Mouse (Mus musculus): ENCODE measurements around the gene Dusp23. TPM values are rescaled to one million over a fixed set of nuclear protein-coding genes. Genes with fewer than 3 reads are reported as not detected.

Dusp23 gene
- polyA plus RNA-seq, 1 experiment from 2014 or later, result 12.7 TPM

GRCm38 (mm10) chr1:172651288-172651987 is 18.7 kb upstream of the Dusp23 start:
- Histone ChIP-seq H3K4me3 (replicated peaks; ENCODE audit: low read length) (no peak overlapping the region), H3K4me1 (replicated peaks; ENCODE audit: control insufficient read depth, insufficient read depth, low read length) (no peaks in the 10 kb centered on the region), H3K36me3 (replicated peaks; ENCODE audit: control insufficient read depth, insufficient read depth) (no peaks in the 10 kb centered on the region), H3K9ac (no peak overlapping the region), H3K27me3 (ENCODE audit: control insufficient read depth, insufficient read depth, low read length) (no peaks in the 10 kb centered on the region), H3K9me3 (ENCODE audit: control insufficient read depth, low read length) (no peaks in the 10 kb centered on the region), H3K4me2 (replicated peaks) (no peak overlapping the region), H3K27ac (no peak overlapping the region)
- 90% methylated on average over 10 of the region's 10 CpGs for WGBS
- no peak for ATAC-seq (ENCODE audit: low FRiP score)
- no peak for DNase-seq (ENCODE audit: low spot score)

DNA sequence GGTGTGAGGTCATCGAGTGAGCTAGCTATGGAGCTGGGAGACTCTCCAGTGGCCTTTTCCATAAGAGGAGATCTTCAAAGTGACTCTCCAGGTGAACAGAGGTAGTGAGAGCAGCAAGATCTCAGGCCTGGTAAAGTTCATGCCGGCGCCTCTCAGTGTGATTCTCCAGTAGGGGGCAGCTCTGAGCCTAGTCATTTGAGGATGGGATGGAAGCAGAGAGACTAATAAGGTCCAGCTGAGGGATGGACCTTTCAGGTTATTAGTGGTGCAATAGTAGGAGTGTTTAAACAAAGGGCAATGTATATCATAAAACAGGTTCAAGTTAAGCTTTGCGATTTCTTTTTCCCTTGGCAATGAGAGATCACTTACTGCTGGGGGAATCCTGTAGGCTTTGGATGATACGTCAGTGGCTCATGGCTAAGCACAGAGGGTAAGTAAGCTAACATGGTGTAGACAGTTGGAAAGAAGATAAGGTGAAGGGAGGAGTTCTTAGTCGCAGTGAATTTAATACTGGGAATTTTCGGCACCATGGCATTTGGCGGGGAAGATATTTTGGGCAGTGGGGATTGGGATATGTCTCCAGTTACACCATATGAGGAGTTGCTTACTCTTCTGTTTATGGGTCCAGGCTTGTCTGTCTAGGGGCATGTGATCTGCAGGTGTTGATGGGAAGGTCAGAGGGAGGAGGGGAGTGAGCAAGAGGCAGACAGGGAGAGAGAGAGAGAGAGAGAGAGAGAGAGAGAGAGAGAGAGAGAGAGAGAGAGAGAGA is 17.9 kb upstream of the Dusp23 start:
- no peak overlapping the region for H3K27ac ChIP-seq
- DNase-seq (ENCODE audit: low spot score) (no peak), ATAC-seq (ENCODE audit: low FRiP score) (no peak)
- no peak overlapping the region for H3K4me2 ChIP-seq (replicated peaks)
- no peak overlapping the region for H3K4me3 ChIP-seq (replicated peaks; ENCODE audit: low read length)
- WGBS, result 66% methylated on average over 8 of the region's 8 CpGs
- no peaks in the 10 kb centered on the region for H3K27me3 ChIP-seq (ENCODE audit: control insufficient read depth, insufficient read depth, low read length)
- no peak overlapping the region for H3K9ac ChIP-seq
- H3K4me1 ChIP-seq (replicated peaks; ENCODE audit: control insufficient read depth, insufficient read depth, low read length), result no peaks in the 10 kb centered on the region
- no peaks in the 10 kb centered on the region for H3K9me3 ChIP-seq (ENCODE audit: control insufficient read depth, low read length)
- no peaks in the 10 kb centered on the region for H3K36me3 ChIP-seq (replicated peaks; ENCODE audit: control insufficient read depth, insufficient read depth)

DNA sequence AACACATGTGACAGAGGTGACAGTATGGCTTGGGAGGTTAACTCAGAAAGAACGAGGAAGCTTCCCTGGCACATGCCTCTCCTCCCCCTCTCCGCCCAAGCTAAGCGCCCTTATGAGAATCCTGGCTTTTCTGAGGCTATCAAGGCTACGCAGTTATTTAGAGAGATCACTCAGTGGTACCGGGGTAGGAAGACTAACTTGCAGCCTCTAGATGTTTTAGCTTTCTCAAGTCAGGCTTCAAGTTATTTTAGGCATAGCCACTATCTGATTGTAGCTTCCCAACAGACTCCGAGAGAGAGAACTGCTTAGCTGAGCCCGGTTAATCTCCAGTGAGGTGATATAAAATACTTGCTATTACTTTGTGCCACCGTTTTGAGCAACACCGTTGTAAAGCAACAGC is 16.6 kb upstream of the Dusp23 start:
- no peak for ATAC-seq (ENCODE audit: low FRiP score)
- no peaks in the 10 kb centered on the region for H3K9me3 ChIP-seq (ENCODE audit: control insufficient read depth, low read length)
- H3K27ac ChIP-seq, result no peak overlapping the region
- H3K4me1 ChIP-seq (replicated peaks; ENCODE audit: control insufficient read depth, insufficient read depth, low read length), result no peaks in the 10 kb centered on the region
- H3K27me3 ChIP-seq (ENCODE audit: control insufficient read depth, insufficient read depth, low read length), result no peaks in the 10 kb centered on the region
- no peak overlapping the region for H3K4me3 ChIP-seq (replicated peaks; ENCODE audit: low read length)
- 90% methylated on average over 9 of the region's 9 CpGs for WGBS
- DNase-seq (ENCODE audit: low spot score), result no peak
- no peaks in the 10 kb centered on the region for H3K36me3 ChIP-seq (replicated peaks; ENCODE audit: control insufficient read depth, insufficient read depth)
- no peak overlapping the region for H3K4me2 ChIP-seq (replicated peaks)
- H3K9ac ChIP-seq, result no peak overlapping the region

GRCm38 (mm10) chr1:172647236-172647635 is 14.5 kb upstream of the Dusp23 start:
- H3K4me2 ChIP-seq (replicated peaks), result no peak overlapping the region
- WGBS, result 61% methylated on average over 4 of the region's 4 CpGs
- no peak overlapping the region for H3K27ac ChIP-seq
- H3K27me3 ChIP-seq (ENCODE audit: control insufficient read depth, insufficient read depth, low read length), result no peaks in the 10 kb centered on the region
- no peak overlapping the region for H3K9ac ChIP-seq
- no peaks in the 10 kb centered on the region for H3K9me3 ChIP-seq (ENCODE audit: control insufficient read depth, low read length)
- ATAC-seq (ENCODE audit: low FRiP score) (no peak), DNase-seq (ENCODE audit: low spot score) (no peak)
- H3K4me3 ChIP-seq (replicated peaks; ENCODE audit: low read length), result no peak overlapping the region
- H3K4me1 ChIP-seq (replicated peaks; ENCODE audit: control insufficient read depth, insufficient read depth, low read length), result no peaks in the 10 kb centered on the region
- no peaks in the 10 kb centered on the region for H3K36me3 ChIP-seq (replicated peaks; ENCODE audit: control insufficient read depth, insufficient read depth)

DNA sequence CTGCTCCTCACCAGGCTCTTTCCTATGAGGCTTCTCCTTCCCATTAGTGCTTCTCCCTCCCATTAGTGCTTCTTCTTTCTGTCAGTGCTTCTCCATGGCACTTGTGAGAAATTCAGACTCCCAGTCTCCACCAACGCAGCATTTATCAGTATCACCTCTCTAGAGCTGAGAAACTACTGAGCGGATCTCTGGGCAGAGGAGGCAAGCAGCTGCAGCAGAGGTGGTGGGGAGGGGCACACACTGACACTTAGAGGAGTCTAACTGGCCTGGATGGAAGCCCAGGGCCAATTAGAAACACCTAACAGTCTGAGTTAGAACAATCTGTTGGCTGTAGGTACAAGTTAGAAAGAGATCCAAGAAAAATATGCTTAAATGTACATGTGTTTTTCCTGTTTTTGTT is 6.0 kb upstream of the Dusp23 start:
- no peak overlapping the region for H3K4me3 ChIP-seq (replicated peaks; ENCODE audit: low read length)
- H3K27me3 ChIP-seq (ENCODE audit: control insufficient read depth, insufficient read depth, low read length), result no peaks in the 10 kb centered on the region
- H3K9me3 ChIP-seq (ENCODE audit: control insufficient read depth, low read length), result no peaks in the 10 kb centered on the region
- no peaks in the 10 kb centered on the region for H3K36me3 ChIP-seq (replicated peaks; ENCODE audit: control insufficient read depth, insufficient read depth)
- no peaks in the 10 kb centered on the region for H3K4me1 ChIP-seq (replicated peaks; ENCODE audit: control insufficient read depth, insufficient read depth, low read length)
- ATAC-seq (ENCODE audit: low FRiP score), result no peak
- H3K27ac ChIP-seq, result no peak overlapping the region
- WGBS, result 74% methylated on average over 2 of the region's 2 CpGs
- no peak overlapping the region for H3K9ac ChIP-seq
- no peak overlapping the region for H3K4me2 ChIP-seq (replicated peaks)
- DNase-seq (ENCODE audit: low spot score), result no peak

GRCm38 (mm10) chr1:172637801-172638200 is 5.0 kb upstream of the Dusp23 start:
- DNase-seq (ENCODE audit: low spot score) (no peak), ATAC-seq (ENCODE audit: low FRiP score) (no peak)
- no peak overlapping the region for H3K4me2 ChIP-seq (replicated peaks)
- H3K4me3 ChIP-seq (replicated peaks; ENCODE audit: low read length), result no peak overlapping the region
- no peak overlapping the region for H3K9ac ChIP-seq
- H3K27me3 ChIP-seq (ENCODE audit: control insufficient read depth, insufficient read depth, low read length), result no peaks in the 10 kb centered on the region
- H3K36me3 ChIP-seq (replicated peaks; ENCODE audit: control insufficient read depth, insufficient read depth), result no peaks in the 10 kb centered on the region
- no peaks in the 10 kb centered on the region for H3K9me3 ChIP-seq (ENCODE audit: control insufficient read depth, low read length)
- H3K4me1 ChIP-seq (replicated peaks; ENCODE audit: control insufficient read depth, insufficient read depth, low read length), result no peaks in the 10 kb centered on the region
- no peak overlapping the region for H3K27ac ChIP-seq
- 81% methylated on average over 4 of the region's 4 CpGs for WGBS

DNA sequence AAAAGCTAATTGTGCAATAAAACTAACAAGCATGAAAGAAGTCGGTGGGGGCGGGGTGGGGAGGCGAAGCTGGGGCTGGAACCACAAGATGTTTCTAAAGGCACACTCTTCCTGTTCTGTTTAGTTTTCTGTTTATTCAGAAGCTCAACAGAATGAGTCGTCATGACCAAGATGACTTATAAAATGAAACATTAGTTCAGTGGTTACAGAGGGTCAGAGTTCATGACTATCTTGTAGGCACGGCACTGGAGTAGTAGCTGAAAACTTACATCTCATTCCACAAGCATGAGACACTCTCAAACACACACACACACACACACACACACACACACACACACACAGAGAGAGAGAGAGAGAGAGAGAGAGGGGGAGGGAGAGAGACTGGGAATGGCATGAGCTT is 3.5 kb upstream of the Dusp23 start:
- Histone ChIP-seq H3K4me3 (replicated peaks; ENCODE audit: low read length) (no peak overlapping the region), H3K27ac (no peak overlapping the region), H3K4me2 (replicated peaks) (no peak overlapping the region), H3K9ac (no peak overlapping the region), H3K27me3 (ENCODE audit: control insufficient read depth, insufficient read depth, low read length) (no peaks in the 10 kb centered on the region), H3K4me1 (replicated peaks; ENCODE audit: control insufficient read depth, insufficient read depth, low read length) (no peaks in the 10 kb centered on the region), H3K36me3 (replicated peaks; ENCODE audit: control insufficient read depth, insufficient read depth) (no peaks in the 10 kb centered on the region), H3K9me3 (ENCODE audit: control insufficient read depth, low read length) (no peaks in the 10 kb centered on the region)
- 95% methylated on average over 5 of the region's 5 CpGs for WGBS
- no peak for DNase-seq (ENCODE audit: low spot score)
- ATAC-seq (ENCODE audit: low FRiP score), result no peak

DNA sequence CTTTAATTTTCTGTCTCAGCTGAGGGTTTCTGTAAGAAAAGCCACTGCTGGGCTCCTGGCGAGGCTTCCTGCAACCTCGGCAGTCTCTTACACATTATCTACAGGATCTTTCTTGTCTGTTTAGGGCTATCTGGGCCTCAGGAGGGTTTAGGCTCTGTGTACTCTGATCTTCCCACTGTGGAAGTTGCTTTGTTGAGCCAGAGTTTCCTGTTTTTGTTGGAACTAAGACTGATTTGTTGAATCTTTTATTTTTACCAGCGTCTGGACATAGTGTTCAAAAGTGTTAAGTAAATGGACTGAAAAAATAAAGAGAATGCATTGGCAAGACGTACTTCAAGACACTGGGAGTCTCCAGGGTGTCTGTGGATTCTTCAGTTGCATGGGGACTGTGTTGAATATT is 2.5 kb upstream of the Dusp23 start:
- Histone ChIP-seq H3K9ac (no peak overlapping the region), H3K4me1 (replicated peaks; ENCODE audit: control insufficient read depth, insufficient read depth, low read length) (no peaks in the 10 kb centered on the region), H3K4me2 (replicated peaks) (no peak overlapping the region), H3K4me3 (replicated peaks; ENCODE audit: low read length) (no peak overlapping the region), H3K27ac (no peak overlapping the region), H3K9me3 (ENCODE audit: control insufficient read depth, low read length) (no peaks in the 10 kb centered on the region), H3K36me3 (replicated peaks; ENCODE audit: control insufficient read depth, insufficient read depth) (no peaks in the 10 kb centered on the region), H3K27me3 (ENCODE audit: control insufficient read depth, insufficient read depth, low read length) (no peaks in the 10 kb centered on the region)
- ATAC-seq (ENCODE audit: low FRiP score), result no peak
- DNase-seq (ENCODE audit: low spot score), result no peak
- 56% methylated on average over 4 of the region's 4 CpGs for WGBS

GRCm38 (mm10) chr1:172634136-172634535 is 1.4 kb upstream of the Dusp23 start:
- H3K27ac ChIP-seq, result no peak overlapping the region
- H3K9me3 ChIP-seq (ENCODE audit: control insufficient read depth, low read length), result no peaks in the 10 kb centered on the region
- WGBS, result 92% methylated on average over 2 of the region's 2 CpGs
- no peak overlapping the region for H3K4me3 ChIP-seq (replicated peaks; ENCODE audit: low read length)
- H3K9ac ChIP-seq, result no peak overlapping the region
- no peaks in the 10 kb centered on the region for H3K27me3 ChIP-seq (ENCODE audit: control insufficient read depth, insufficient read depth, low read length)
- H3K4me2 ChIP-seq (replicated peaks), result no peak overlapping the region
- H3K4me1 ChIP-seq (replicated peaks; ENCODE audit: control insufficient read depth, insufficient read depth, low read length), result no peaks in the 10 kb centered on the region
- DNase-seq (ENCODE audit: low spot score), result no peak
- no peak for ATAC-seq (ENCODE audit: low FRiP score)
- H3K36me3 ChIP-seq (replicated peaks; ENCODE audit: control insufficient read depth, insufficient read depth), result no peaks in the 10 kb centered on the region
